Mouse (Mus musculus): ENCODE measurements around the gene Prr5.

GRCm38 (mm10) chr15:84741573-84741972 lies 72.2 kb downstream of the Prr5 start:
- TF ChIP-seq CTCF (IDR thresholded peaks at IDR 0.05; ENCODE audit: low read depth) (0 out of 2 replicates have a peak, but pooled peaks have one; percentile 15), EP300 (IDR thresholded peaks at IDR 0.05; ENCODE audit: low read depth) (no peak)
